Mouse (Mus musculus): ENCODE results near the gene Ctnna3. TPM values are rescaled to one million over a fixed set of nuclear protein-coding genes. Genes with fewer than 3 reads are reported as not detected.

The Ctnna3 gene
- total RNA-seq, 2 experiments from 2014 or later: 1.8 to 2.0 TPM

GRCm38 (mm10) chr10:64089680-64090460 is 660.0 kb downstream of the Ctnna3 start, which contains the start of gene Lrrtm3:
Gene Lrrtm3, minus strand, starts transcription at chr10:64090277.
- peak; percentile 76 for TF ChIP-seq CTCF (conservative IDR thresholded peaks at IDR 0.05)
- H3K27ac ChIP-seq: peak within 1 kb of the TSS; percentile 89
- peak; percentile 72 to 82 for DNase-seq (ENCODE audit: low spot score in 2 of 2)
- peak within 1 kb of the TSS; percentile 66 for H3K4me3 ChIP-seq

DNA sequence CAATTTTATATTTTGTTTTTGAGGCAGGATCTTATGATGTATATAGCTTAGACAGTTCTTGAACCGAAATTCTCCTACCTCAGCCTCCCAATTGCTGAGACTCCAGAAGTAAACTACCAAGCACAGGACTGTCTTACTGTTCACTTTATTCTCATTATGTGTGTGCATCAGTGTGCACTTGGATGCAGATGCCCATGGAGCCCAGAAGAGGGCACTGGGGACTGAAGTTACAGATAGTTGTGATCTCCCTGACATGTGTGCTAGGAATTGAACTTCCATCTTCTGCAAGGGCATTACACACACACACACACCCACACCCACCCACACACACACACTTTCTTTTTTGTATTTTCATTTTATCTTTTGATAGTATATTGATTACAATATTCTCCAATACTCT is 666.6 kb downstream of the Ctnna3 start:
- peak; percentile 53 for TF ChIP-seq CTCF (conservative IDR thresholded peaks at IDR 0.05)
- DNase-seq (ENCODE audit: low spot score in 2 of 2): no peak
- H3K4me3 ChIP-seq: no peak overlapping the region
- H3K27ac ChIP-seq: no peak overlapping the region

DNA sequence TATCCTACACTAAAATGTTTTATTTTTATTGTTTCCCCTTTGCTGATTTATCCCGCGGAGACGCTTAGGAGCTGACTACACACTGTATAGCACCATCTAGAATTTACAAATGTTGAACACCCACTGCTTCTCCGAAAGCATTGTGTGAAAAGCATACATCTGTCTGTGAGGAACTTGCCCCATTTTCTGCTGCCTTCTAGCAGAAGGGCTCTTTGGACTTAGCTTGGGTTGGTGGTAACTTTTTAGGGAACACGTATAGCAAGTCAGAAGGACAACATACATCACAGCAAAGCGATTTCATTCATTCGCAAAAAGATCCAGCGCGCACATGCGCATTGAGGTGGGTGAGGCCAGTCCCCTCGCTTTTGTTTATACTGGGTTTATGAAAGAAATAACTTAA is 685.3 kb downstream of the Ctnna3 start:
- Histone ChIP-seq H3K27ac (no peak overlapping the region), H3K4me3 (no peak overlapping the region)
- no peak for DNase-seq (ENCODE audit: low spot score in 2 of 2)
- no peak for TF ChIP-seq CTCF (conservative IDR thresholded peaks at IDR 0.05)

GRCm38 (mm10) chr10:64118833-64119232 is 688.9 kb downstream of the Ctnna3 start:
- Histone ChIP-seq H3K27ac (no peak overlapping the region), H3K4me3 (no peak overlapping the region)
- DNase-seq (ENCODE audit: low spot score in 2 of 2): no peak
- TF ChIP-seq CTCF (conservative IDR thresholded peaks at IDR 0.05): no peak

- H3K4me3 ChIP-seq: no peak overlapping the region
- TF ChIP-seq CTCF (conservative IDR thresholded peaks at IDR 0.05): no peak
- peak in 1 of 2 experiments; percentile 4 for DNase-seq (ENCODE audit: low spot score in 2 of 2)
- no peak overlapping the region for H3K27ac ChIP-seq
Measured at GRCm38 (mm10) chr10:64130397-64131150, 700.7 kb downstream of the Ctnna3 start.

DNA sequence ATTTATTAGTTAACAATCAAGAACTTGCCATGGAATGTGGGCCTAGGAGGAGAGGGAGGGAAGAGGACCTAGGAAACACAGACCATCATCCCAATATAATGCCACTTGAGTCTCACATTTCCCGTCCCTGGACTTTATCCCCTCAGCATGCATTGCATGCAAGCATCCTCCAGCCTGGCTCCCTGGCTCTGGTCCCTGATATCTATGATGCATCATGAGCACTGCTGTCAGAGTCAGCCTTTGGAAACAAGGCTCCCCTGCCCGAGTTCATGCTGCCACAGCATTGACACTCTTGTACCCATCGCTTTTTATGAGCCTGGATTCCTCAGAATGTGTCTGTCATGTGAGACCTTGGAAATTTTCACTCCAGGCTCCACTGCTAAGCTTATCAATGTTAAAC is 703.6 kb downstream of the Ctnna3 start:
- no peak for TF ChIP-seq CTCF (conservative IDR thresholded peaks at IDR 0.05)
- Histone ChIP-seq H3K27ac (no peak overlapping the region), H3K4me3 (no peak overlapping the region)
- DNase-seq (ENCODE audit: low spot score in 2 of 2): no peak

- DNase-seq (ENCODE audit: low spot score in 2 of 2): no peak
- Histone ChIP-seq H3K27ac (no peak overlapping the region), H3K4me3 (no peak overlapping the region)
- TF ChIP-seq CTCF (conservative IDR thresholded peaks at IDR 0.05): no peak; the same call in 1 of the 2 replicates
Measured at GRCm38 (mm10) chr10:64135481-64135880, 705.6 kb downstream of the Ctnna3 start.

- TF ChIP-seq CTCF (conservative IDR thresholded peaks at IDR 0.05): no peak
- H3K4me3 ChIP-seq: no peak overlapping the region
- peak; percentile 10 to 19 for DNase-seq (ENCODE audit: low spot score in 2 of 2)
- H3K27ac ChIP-seq: no peak overlapping the region
Measured at GRCm38 (mm10) chr10:64146511-64146910, 716.6 kb downstream of the Ctnna3 start.

DNA sequence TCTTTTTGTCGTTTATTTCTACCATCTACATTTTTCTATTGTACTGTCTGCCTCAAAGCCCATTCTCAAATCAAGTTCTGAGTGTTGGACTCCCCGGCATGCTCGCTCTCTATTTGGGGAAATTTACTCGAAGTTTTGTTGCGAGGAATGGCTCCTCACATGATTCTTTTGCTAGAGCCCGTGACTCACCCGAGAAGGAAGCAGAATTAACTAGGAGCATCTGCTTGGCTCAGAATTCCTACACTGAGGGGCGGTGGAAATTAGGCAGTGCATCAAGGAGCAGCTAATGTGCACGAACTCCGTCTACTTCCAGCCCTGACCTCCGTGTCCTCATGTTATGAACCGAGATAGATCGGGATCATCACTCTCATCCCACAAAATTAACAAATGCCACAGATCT is 751.8 kb downstream of the Ctnna3 start:
- no peak for TF ChIP-seq CTCF (conservative IDR thresholded peaks at IDR 0.05)
- Histone ChIP-seq H3K4me3 (no peak overlapping the region), H3K27ac (no peak overlapping the region)
- DNase-seq (ENCODE audit: low spot score in 2 of 2): peak in 1 of 2 experiments; percentile 31

GRCm38 (mm10) chr10:64182731-64183130 is 752.8 kb downstream of the Ctnna3 start:
- no peak for TF ChIP-seq CTCF (conservative IDR thresholded peaks at IDR 0.05)
- Histone ChIP-seq H3K27ac (no peak overlapping the region), H3K4me3 (no peak overlapping the region)
- DNase-seq (ENCODE audit: low spot score in 2 of 2): no peak

DNA sequence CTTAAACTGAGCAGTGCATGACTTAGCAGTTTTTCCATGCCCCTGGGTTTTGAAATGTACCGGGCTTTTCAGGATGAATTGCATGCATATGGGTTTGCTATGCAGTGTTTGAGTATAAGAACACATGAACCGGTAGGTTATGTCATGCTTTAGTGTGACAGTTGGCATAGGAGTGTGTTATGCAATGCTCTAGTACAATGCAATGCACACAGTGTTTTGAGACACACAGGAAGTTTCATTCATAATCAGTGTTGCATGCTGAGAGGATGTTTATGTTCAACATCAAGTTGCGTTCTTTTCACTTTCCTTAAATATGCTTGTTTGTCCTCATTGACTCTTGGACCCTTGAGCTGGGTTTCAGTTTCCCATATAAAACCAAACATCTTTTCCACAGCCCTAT is 758.1 kb downstream of the Ctnna3 start:
- TF ChIP-seq CTCF (conservative IDR thresholded peaks at IDR 0.05): no peak
- H3K27ac ChIP-seq: no peak overlapping the region
- no peak for DNase-seq (ENCODE audit: low spot score in 2 of 2)
- no peak overlapping the region for H3K4me3 ChIP-seq

- Histone ChIP-seq H3K27ac (no peak overlapping the region), H3K4me3 (no peak overlapping the region)
- no peak for TF ChIP-seq CTCF (conservative IDR thresholded peaks at IDR 0.05)
- no peak for DNase-seq (ENCODE audit: low spot score in 2 of 2)
Measured at GRCm38 (mm10) chr10:64197584-64197983, 767.7 kb downstream of the Ctnna3 start.

DNA sequence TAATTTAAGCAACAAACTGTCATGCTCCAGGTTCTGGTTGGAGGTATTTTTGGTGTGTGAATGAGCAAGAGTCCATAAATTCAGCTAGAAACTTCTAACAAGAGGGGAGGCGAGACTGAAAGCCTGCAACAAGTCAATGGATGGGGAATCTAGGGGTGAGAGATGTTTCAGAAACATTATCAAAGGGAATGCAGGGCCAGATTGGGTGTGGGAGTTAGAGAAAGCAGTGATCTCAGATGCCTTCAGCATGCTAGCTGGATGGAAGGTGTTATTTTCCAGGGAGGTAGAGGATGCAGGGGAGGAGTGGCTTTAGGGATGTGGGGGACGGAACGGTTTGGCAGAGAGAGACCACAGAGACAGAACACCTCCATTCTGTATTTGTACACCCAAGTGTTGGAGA is 785.7 kb downstream of the Ctnna3 start:
- Histone ChIP-seq H3K4me3 (no peak overlapping the region), H3K27ac (peak overlapping the region; percentile 47)
- peak; percentile 35 for DNase-seq (ENCODE audit: low spot score in 2 of 2)
- TF ChIP-seq CTCF (conservative IDR thresholded peaks at IDR 0.05): no peak
